Mouse (Mus musculus): Measurements from ENCODE around the gene Zfp512b.

DNA sequence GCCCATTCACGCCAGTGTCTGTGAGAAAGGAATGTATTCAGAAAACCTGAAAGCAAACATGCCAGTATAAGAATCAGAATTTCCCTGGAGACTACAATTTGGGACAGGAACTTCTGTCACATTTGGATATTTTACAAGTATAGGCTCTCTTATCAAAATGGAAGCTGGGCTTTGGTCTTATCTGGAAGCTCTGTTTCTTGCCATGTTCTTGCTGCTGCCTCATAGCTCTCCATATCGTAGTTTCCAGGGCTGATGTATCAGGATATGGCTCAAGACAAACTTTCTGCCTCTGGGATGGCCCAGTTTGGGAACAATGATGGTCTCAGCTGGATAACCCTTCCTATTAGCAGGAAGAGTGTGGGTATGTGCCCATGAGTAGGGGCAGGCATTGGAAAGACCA is 16.0 kb downstream of the Zfp512b start:
- no peak for TF ChIP-seq CTCF (IDR thresholded peaks at IDR 0.05; ENCODE audit: low read depth, low read length)
- no peak for TF ChIP-seq POLR2A (IDR thresholded peaks at IDR 0.05; ENCODE audit: extremely low read depth, insufficient read depth, low read length)
